Mouse (Mus musculus): ENCODE measurements around the gene Fryl.

DNA sequence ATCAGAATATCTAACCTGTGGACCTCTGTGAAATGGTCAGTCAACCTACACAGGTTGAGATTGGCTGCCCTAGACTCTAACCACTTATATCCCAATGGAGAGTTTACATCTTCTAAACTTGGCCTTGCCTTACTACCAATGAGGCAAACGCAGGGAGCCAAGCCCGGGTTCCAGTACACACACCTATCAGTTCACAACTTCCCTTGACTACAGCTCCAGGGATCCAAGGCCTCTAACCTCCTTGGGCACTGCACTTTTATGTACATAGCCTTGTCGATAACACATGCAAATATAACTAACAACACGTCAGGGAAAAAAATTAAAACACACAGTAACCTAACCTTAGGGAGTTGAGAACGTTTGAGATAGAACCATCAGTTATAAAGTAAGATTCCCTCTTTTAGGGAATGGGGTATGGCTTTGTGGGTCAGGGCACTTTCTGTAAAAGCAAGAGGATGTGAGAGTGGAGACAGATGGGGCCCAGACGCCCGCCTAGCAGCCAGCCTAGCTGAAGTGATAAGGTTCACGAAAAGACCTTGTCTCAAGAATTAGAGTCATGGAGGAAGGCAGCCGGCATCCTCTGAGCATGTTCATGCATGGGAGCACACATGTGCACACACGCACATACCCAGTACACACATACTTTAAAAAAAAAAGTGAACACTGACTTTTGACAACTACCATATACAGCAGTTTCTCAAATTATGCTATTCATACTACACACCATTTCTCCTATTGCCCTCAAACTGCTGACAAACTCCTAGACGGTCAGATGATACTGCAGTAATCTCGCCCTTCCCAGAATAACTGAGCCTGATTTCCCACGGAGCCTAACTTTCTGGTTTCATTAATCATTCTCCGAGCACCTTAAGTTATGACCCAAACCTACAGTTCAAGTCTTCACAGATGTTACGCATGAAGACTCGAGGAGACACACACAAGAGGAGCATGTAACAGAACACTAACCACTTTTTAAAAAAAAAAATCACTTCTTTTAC, 55.7 kb downstream of the Fryl start:
- TF ChIP-seq FLI1 (IDR thresholded peaks at IDR 0.05; ENCODE audit: low read length) (no peak), GATA1 (IDR thresholded peaks at IDR 0.05; ENCODE audit: borderline replicate concordance, low read length) (no peak)
